Mouse (Mus musculus) CH12.LX (cell line): ENCODE data around the gene Magi2.

Experiments
- CTCF ChIP-seq, 2 experiments: IDR thresholded peaks in 1 of 2; conservative IDR thresholded peaks in 1 of 2; 2 replicates each; pipeline ENCODE4 v1.5.1; 2011 to 2012; ENCODE audit warnings: low read depth in 2 of 2, low read length in 2 of 2, improper control_type of control experiment in 1 of 2, inconsistent platforms in 1 of 2, mild to moderate bottlenecking in 1 of 2, moderate library complexity in 1 of 2
- MAFK ChIP-seq: IDR thresholded peaks from 2 replicates; pipeline ENCODE4 v1.6.1; 2011; ENCODE audit warnings: low read length, improper control_type of control experiment; ENCODE audit not compliant: insufficient replicate concordance
- MEF2A ChIP-seq: IDR thresholded peaks from 2 replicates; pipeline ENCODE4 v1.6.1; 2014; ENCODE audit warnings: low read depth, mild to moderate bottlenecking, inconsistent platforms, low read length, improper control_type of control experiment, borderline replicate concordance
- NRF1 ChIP-seq: IDR thresholded peaks from 2 replicates; pipeline ENCODE4 v1.6.1; 2014; ENCODE audit warnings: low read depth, mild to moderate bottlenecking, inconsistent platforms, low read length, improper control_type of control experiment, moderate library complexity
- POLR2A ChIP-seq: IDR thresholded peaks from 2 replicates; pipeline ENCODE4 v1.6.1; 2011; ENCODE audit warnings: low read depth, mild to moderate bottlenecking, improper control_type of control experiment, low read length
- SIN3A ChIP-seq: IDR thresholded peaks from 2 replicates; pipeline ENCODE4 v1.6.1; 2012; ENCODE audit warnings: low read length, improper control_type of control experiment, inconsistent platforms
- ZNF384 ChIP-seq: IDR thresholded peaks from 2 replicates; pipeline ENCODE4 v1.6.1; 2012; ENCODE audit warnings: low read depth, low read length, improper control_type of control experiment, inconsistent platforms

DNA sequence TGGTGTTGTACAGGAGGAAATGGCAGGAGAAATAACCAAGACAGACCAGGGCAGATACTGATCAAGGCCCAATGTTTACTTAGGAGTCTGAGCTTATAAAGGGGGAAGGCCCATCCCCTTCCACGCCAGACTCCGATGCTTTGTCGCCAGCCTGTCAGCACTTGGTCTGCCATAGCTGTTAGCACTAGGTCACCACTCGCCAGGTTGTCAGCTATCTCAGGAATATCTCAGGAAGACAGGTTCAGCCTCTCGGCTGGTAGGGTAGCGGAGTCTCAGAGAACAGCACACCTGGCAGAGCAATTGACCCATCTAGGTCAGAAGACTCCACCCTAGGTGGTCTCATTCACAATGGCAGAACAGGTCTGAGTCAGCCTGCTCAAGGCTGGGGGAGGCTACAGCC lies 1514.4 kb downstream of the Magi2 start:
- TF ChIP-seq MEF2A (no peak), ZNF384 (no peak), CTCF (conservative IDR thresholded peaks at IDR 0.05 in 1 of 2, IDR thresholded peaks at IDR 0.05 in 1 of 2; ENCODE audit: low read depth in 2 of 2, low read length in 2 of 2) (no peak), NRF1 (no peak), SIN3A (no peak), MAFK (no peak), POLR2A (no peak)
